Mouse (Mus musculus) hindbrain, embryonic 13.5 days (tissue): ENCODE measurements around the gene E130218I03Rik. TPM values are rescaled to one million over a fixed set of nuclear protein-coding genes. Genes with fewer than 3 reads are reported as not detected.
"Not testable (repeated sequence)": the region's sequence is repeated elsewhere in the genome, so short reads cannot be mapped to it uniquely, and the experiment has no call there.

Experiments
- ATAC-seq: fragments of 200-750 bp; cut with Nextera tagmentation; 2 replicates; pipeline ENCODE4 v1.8.0; 2017; ENCODE audit warnings: moderate TSS enrichment; ENCODE audit not compliant: low FRiP score
- H3K27ac ChIP-seq: fragments of 300-500 bp; sonication (generic); 2 replicates; pipeline ENCODE4 v1.5.1; 2015; ENCODE audit warnings: inconsistent platforms, mild to moderate bottlenecking, moderate library complexity
- H3K27me3 ChIP-seq: fragments of 300-500 bp; sonication (generic); 2 replicates; pipeline ENCODE4 v1.6.1; 2015; ENCODE audit warnings: mild to moderate bottlenecking, inconsistent platforms
- H3K36me3 ChIP-seq: fragments of 300-500 bp; sonication (generic); 2 replicates; pipeline ENCODE4 v1.6.1; 2015; ENCODE audit warnings: mild to moderate bottlenecking, inconsistent platforms
- H3K4me1 ChIP-seq: fragments of 300-500 bp; sonication (generic); replicated peaks from 2 replicates; pipeline ENCODE4 v1.6.1; 2015; ENCODE audit warnings: inconsistent platforms
- H3K4me2 ChIP-seq: fragments of 300-500 bp; sonication (generic); 2 replicates; pipeline ENCODE4 v1.6.1; 2015; ENCODE audit warnings: inconsistent platforms, mild to moderate bottlenecking, moderate library complexity
- H3K4me3 ChIP-seq: fragments of 300-500 bp; sonication (generic); 2 replicates; pipeline ENCODE4 v1.5.1; 2015; ENCODE audit warnings: mild to moderate bottlenecking, inconsistent platforms
- H3K9ac ChIP-seq: fragments of 300-500 bp; sonication (generic); 2 replicates; pipeline ENCODE4 v1.6.1; 2015; ENCODE audit warnings: mild to moderate bottlenecking, inconsistent platforms
- H3K9me3 ChIP-seq: fragments of 300-500 bp; sonication (generic); 2 replicates; pipeline ENCODE4 v1.6.1; 2016; ENCODE audit warnings: inconsistent platforms
- WGBS: fragments of 180-500 bp; shearing (Covaris S2); methylation state at CpG from one replicate; pipeline ENCODE4 v1.1.7; 2015; 5-methylcytosine and 5-hydroxymethylcytosine counted together
- polyA plus RNA-seq: library from polyadenylated mRNA; unstranded; fragments of >200 nt; fragmentation: Nextera tagmentation; extraction: Ambion mirVana; gene quantifications from 2 replicates; pipeline ENCODE4 v1.2.1, GENCODE M21; 2015

E130218I03Rik gene
- polyA plus RNA-seq, 1 experiment from 2014 or later: 0.45 TPM

DNA sequence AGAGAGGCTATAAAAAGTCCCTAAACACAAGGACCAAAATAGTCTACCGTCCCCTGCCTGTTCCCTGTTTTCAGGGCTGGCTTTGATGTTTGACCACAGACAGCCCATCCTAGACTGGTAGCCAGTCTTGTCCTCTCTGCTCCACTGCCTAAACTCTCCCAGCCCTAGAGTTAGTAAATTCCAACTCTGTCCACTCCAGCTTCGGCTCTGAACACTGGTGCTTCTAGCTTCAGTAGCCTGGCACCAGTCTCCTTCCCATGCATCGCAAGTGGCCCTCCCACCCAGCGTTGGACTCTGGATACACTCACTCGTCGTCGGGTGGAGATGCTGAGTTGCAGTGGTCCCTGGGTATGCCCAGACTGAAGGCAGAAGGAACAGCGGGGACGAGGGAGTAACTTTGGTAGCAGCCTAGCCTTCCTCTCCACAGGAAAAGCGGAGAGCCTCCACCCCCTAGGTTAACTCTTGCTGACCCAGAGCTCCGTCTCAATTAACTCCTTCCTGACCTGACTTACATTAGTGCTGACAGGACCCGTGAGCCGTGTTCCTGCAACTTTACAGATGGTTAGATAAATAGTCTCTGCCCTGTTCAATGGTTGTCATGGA is 10.4 kb downstream of the E130218I03Rik start, which contains the start of gene Grrp1:
Gene Grrp1 (minus strand): TSS at position 385 of the 603 bp plus-strand sequence.
- H3K36me3 ChIP-seq: no peaks in the 10 kb centered on the region
- H3K4me1 ChIP-seq: peaks cover 70% of the 10 kb centered on the region
- H3K27me3 ChIP-seq: peaks cover 79% of the 10 kb centered on the region
- no peak for ATAC-seq
- whole genome bisulfite sequencing: 1% methylated on average over 13 of the region's 13 CpGs
- H3K27ac ChIP-seq: no peak within 1 kb of the TSS
- peak within 1 kb of the TSS; percentile 56 for H3K4me3 ChIP-seq
- no peaks in the 10 kb centered on the region for H3K9me3 ChIP-seq
- H3K9ac ChIP-seq: peak within 1 kb of the TSS; percentile 81
- peak within 1 kb of the TSS; percentile 79 for H3K4me2 ChIP-seq

DNA sequence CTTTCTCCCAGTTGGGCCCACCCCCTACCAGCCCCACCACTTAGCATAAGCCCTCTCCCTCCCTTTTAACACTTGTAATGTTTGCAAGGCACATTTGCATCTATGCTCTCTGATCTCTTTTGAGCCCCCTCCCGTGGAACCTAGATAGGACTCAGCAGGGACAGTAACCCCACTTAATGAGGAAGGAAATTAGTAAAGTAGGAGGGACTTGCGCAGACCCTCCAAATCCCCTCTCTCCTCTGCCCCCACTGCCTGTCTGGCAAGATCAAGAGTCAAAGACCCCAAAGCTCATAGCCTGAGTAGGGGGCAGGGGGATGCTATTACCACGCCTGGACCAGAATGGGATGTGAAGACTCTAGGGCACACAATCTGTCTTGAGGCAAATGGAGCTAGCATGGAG is 11.4 kb downstream of the E130218I03Rik start:
- Histone ChIP-seq H3K4me3 (no peak overlapping the region), H3K4me2 (no peak overlapping the region), H3K36me3 (no peaks in the 10 kb centered on the region), H3K27me3 (peaks cover 69% of the 10 kb centered on the region), H3K4me1 (peaks cover 63% of the 10 kb centered on the region), H3K9me3 (no peaks in the 10 kb centered on the region), H3K27ac (no peak overlapping the region), H3K9ac (no peak overlapping the region)
- no peak for ATAC-seq
- WGBS: 20% methylated on average over 3 of the region's 3 CpGs

DNA sequence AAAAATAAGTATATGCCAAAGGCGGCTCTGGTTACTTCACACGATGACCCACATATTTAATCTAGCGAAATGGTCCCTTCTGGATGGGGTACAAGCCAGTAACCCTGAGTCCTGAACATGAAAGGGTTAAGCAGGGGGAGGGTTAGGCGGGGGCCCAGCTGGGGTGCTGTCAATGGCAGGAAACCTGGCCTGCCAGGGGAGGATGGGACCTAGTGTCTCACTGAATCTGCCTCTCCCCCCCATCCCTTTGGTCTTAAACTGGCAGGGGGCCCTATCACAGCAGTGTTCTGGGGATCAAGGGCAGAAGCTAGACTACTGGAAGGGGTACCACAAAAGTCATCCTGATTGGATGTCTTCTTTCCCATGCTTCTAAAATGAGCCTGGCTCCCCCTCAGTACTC is 12.4 kb downstream of the E130218I03Rik start:
- ATAC-seq: no peak
- H3K27me3 ChIP-seq: peaks cover 59% of the 10 kb centered on the region
- H3K36me3 ChIP-seq: no peaks in the 10 kb centered on the region
- no peaks in the 10 kb centered on the region for H3K9me3 ChIP-seq
- no peak overlapping the region for H3K4me2 ChIP-seq
- peaks cover 53% of the 10 kb centered on the region for H3K4me1 ChIP-seq
- H3K4me3 ChIP-seq: no peak overlapping the region
- 17% methylated on average over 4 of the region's 4 CpGs for WGBS
- H3K9ac ChIP-seq: no peak overlapping the region; the same call in 1 of the 2 replicates
- peak overlapping the region; percentile 18; the same call in 1 of the 2 replicates for H3K27ac ChIP-seq

DNA sequence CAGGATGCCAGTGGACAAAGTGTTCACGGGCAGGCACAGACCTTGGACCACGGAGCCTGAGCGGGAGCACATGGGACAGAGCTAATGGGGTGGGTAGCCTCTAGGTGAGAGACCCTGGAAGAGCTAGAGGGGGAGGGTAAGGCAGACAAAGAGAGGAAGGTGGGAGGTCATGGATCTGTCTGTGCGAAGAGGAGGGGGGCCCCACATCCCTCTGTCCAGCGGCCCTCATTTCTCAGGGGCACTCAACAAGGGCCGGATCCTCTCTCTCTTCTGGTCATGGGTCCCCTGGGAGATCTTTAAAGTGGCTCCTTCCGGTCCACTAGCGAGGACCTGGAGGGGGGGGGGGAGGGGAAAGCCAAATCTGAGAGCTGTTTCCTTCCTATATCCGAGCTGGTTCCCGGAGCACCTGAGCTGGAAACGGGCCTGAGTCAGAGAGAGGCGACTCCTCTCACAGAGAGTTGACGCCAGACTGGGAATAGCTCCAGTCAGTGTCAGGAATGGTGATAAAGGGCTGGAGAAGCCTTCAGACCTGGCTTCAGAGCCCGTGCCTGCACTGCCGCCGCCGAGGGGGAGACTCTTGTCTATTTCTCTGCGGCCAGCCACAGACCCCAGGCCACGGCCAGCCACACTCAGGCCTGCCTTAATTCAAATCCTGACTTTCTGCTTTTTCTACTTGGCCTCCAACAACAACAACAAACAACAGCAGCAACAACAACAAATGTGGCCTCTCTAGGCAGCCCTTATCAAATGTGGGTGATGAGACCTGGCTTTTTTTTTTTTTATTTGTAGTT is 13.1 kb downstream of the E130218I03Rik start:
- Histone ChIP-seq H3K9ac (peak overlapping the region; percentile 46; the same call in 1 of the 2 replicates), H3K4me1 (peaks cover 46% of the 10 kb centered on the region), H3K9me3 (no peaks in the 10 kb centered on the region), H3K4me3 (no peak overlapping the region), H3K27ac (0 out of 2 replicates have a peak overlapping the region, but pooled peaks have one; percentile 18), H3K27me3 (peaks cover 51% of the 10 kb centered on the region), H3K36me3 (no peaks in the 10 kb centered on the region), H3K4me2 (no peak overlapping the region)
- ATAC-seq: no peak
- WGBS: 5% methylated on average over 19 of the region's 19 CpGs

DNA sequence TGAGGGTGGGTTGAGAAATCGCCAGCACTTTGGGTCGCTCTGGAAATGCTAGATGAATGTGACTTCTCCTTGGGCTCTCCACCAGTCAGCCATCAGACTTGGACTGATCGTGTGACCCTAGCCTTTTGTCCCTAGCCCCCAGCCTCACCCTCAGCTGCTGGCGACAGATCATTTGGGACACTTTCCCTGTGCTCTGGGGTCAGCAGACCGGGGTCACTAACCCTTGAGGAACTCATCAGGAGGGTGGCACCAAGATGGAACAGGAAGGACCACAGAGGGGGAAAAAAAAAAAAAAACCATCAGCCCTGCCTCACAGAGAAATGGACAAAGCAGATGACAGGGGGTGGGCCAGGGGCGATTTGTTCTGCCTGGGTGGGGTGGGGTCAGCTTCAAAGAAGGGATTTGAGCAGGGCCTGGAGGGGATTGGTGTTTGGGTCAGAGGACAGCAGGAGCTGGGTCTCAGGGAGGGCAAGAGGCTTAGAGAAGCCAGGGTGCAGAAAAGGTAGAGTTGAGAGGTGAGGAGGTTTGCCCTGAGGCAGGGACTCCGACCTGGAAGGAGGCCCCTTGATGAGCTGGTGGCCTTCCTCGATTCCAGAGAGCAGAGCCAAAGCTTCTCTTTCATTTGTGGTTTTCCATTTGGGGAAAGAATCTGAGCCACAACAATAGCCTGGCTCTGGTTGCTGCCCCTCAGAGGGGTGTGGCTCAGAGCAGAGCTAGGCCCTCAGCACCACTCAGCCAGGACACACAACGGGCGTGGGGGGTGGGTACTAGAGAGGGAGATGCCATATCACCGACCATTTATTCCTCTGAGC is 13.9 kb downstream of the E130218I03Rik start:
- Histone ChIP-seq H3K9me3 (no peaks in the 10 kb centered on the region), H3K9ac (no peak overlapping the region), H3K4me2 (no peak overlapping the region), H3K27me3 (peaks cover 43% of the 10 kb centered on the region), H3K27ac (no peak overlapping the region), H3K36me3 (no peaks in the 10 kb centered on the region), H3K4me3 (no peak overlapping the region), H3K4me1 (peaks cover 38% of the 10 kb centered on the region)
- ATAC-seq: no peak
- WGBS: 10% methylated on average over 11 of the region's 11 CpGs

DNA sequence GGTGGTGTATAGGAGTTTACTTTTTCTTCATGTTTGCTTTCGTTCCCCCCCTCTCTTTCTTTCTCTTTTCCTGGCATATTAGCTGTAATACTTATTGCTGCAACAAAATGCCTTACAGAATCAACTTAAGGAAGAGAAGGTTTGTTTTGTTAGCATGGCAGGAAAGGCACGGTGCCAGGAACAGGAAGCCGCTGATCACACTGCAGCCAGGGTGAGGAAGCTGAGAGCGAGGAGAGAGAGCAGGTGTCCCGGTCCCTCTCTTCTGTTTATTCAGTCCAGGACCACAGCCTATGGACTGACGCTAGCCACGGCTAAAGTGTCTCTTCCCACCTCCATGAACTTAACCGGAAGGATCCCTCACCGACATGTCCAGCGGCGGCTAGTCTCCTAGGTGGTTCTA is 14.9 kb downstream of the E130218I03Rik start:
- peaks cover 34% of the 10 kb centered on the region for H3K27me3 ChIP-seq
- H3K4me3 ChIP-seq: no peak overlapping the region
- no peak overlapping the region for H3K27ac ChIP-seq
- H3K36me3 ChIP-seq: no peaks in the 10 kb centered on the region
- H3K9ac ChIP-seq: no peak overlapping the region
- H3K4me2 ChIP-seq: no peak overlapping the region
- H3K4me1 ChIP-seq: peaks cover 28% of the 10 kb centered on the region
- no peak for ATAC-seq
- H3K9me3 ChIP-seq: no peaks in the 10 kb centered on the region
- WGBS: 63% methylated on average over 11 of the region's 11 CpGs

DNA sequence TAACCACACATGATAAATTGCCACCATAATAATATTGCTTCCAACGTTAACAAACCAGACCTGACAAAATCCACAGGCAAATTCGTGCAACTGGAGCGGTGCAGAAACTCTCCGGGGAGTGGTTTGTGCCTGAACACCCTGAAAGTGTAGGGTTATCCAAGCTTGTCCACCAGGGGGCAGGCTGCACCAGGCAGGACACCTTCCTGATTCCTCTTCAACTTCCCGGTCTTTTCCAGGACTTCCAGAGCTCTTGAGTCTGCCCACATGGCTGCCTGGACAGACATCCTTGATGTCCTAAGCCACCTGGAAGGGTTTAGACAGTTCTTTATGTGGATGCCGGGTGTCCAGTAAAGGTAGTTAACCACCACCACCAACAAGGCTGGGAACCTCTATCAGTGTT is 19.7 kb downstream of the E130218I03Rik start:
- WGBS: 29% methylated on average over 6 of the region's 6 CpGs

DNA sequence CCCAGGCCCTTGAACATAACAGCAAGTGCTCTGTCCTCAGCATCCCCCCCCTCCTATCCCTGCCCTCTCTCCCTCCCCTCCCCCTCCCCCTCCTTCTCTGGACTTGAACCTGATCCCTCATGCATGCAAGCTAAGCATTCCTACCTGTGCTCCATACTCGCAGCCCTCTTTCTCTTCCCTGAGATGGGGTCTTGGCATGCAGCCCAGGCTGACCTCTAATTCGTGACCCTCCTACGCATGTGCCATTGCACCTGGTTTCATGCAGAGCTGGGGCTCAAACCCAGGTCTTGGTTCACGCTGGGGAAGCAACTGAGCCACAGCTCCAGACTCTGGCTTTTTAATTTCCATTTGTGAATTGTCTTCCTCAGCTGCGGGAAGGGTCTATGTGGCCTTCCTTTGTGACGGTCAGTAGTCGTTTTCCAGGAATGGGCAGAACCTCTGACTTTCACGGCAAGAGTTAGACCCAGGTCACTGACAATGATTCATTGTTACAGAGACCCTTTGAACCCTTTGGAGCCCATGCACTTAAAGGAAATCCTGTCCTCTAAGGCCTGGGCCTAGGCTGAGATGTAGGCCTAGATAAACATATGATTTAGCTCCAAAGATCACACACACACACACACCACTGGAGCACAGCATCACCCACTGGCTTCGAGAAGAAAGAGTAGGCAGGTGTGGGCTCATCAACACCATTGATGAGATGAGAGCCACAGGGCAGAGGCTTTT is 22.6 kb downstream of the E130218I03Rik start:
- no peaks in the 10 kb centered on the region for H3K9me3 ChIP-seq
- H3K9ac ChIP-seq: no peak overlapping the region
- H3K36me3 ChIP-seq: no peaks in the 10 kb centered on the region
- H3K4me3 ChIP-seq: no peak overlapping the region
- no peaks in the 10 kb centered on the region for H3K27me3 ChIP-seq
- no peaks in the 10 kb centered on the region for H3K4me1 ChIP-seq
- ATAC-seq: no peak
- H3K27ac ChIP-seq: no peak overlapping the region
- WGBS: 68% methylated on average over 9 of the region's 9 CpGs
- H3K4me2 ChIP-seq: no peak overlapping the region

More for the DNA sequence above, 19.7 kb downstream of the E130218I03Rik start:
- Histone ChIP-seq H3K9ac (no peak overlapping the region), H3K27me3 (no peaks in the 10 kb centered on the region), H3K4me2 (no peak overlapping the region), H3K4me3 (no peak overlapping the region), H3K27ac (no peak overlapping the region), H3K9me3 (no peaks in the 10 kb centered on the region), H3K4me1 (no peaks in the 10 kb centered on the region), H3K36me3 (no peaks in the 10 kb centered on the region)
- ATAC-seq: no peak

DNA sequence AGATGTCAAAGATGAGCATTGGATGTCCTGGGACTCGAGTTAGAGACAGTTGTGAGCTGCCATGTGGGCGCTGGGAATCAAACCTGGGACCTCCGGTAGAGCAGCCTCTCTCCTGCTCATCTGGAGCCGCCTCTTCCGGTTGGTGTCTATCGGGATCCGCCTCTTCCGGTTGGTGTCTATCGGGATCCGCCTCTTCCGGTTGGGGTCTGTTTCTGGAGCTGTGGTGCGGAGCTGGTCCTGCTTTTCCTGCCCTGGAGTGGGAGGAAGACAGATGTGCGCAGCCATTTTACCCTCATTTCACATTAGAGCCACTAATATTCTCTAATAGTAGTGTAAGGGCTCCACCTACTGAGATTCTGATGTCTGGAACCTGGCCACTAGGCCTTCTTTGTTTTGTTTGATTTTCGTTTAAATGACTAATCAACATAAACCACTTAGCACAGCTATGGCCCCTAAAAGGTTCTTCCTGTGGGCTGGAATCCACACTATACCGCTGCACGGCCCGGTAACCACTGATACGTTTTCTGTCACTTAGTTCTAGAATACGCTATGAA is 24.7 kb downstream of the E130218I03Rik start:
- Histone ChIP-seq H3K4me1 (no peaks in the 10 kb centered on the region), H3K4me3 (no peak overlapping the region), H3K9ac (no peak overlapping the region), H3K4me2 (no peak overlapping the region), H3K9me3 (no peaks in the 10 kb centered on the region), H3K36me3 (no peaks in the 10 kb centered on the region), H3K27ac (no peak overlapping the region), H3K27me3 (no peaks in the 10 kb centered on the region)
- WGBS: 89% methylated on average over 19 of the region's 19 CpGs
- no peak for ATAC-seq

DNA sequence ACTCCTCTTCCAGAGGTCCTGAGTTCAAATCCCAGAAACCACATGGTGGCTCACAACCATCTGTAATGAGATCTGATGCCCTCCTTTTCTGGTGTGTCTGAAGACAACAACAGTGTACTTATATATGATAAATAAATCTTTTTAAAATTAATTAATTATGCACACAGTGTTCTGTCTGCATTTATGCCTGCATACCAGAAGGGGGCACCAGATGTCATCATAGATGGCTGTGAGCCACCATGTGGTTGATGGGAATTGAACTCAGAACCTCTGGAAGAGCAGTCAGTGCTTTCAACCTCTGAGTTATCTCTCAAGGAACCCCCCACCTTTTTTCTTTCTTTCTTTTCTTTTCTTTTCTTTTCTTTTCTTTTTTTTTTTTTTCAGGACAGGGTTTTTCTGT is 26.2 kb downstream of the E130218I03Rik start:
- not testable (repeated sequence) for H3K36me3 ChIP-seq, H3K4me3 ChIP-seq, H3K9ac ChIP-seq, H3K9me3 ChIP-seq, H3K4me2 ChIP-seq, H3K27me3 ChIP-seq, H3K27ac ChIP-seq, ATAC-seq, H3K4me1 ChIP-seq

DNA sequence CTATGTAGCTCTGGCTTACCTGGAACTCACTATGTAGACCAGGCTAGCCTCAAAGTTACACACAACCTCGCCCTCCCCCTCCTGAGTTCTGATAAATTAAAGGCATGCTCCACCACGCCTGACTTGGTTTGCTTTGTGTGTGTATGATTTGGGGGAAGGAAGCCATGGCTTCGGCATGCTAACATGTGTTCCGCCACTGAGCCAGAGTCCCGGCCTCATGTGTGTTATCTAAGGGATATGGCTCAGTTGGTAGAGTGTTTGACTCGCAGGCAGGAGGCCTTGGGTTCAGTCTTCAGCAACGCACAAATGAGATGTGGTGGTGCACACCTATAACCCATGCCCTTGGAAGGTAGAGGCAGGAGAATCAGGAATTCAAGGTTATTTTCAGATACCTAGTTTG is 28.5 kb downstream of the E130218I03Rik start:
- Histone ChIP-seq H3K27me3 (no peaks in the 10 kb centered on the region), H3K27ac (no peak overlapping the region), H3K4me2 (no peak overlapping the region), H3K4me1 (no peaks in the 10 kb centered on the region), H3K9me3 (no peaks in the 10 kb centered on the region), H3K9ac (no peak overlapping the region), H3K36me3 (peaks cover 17% of the 10 kb centered on the region), H3K4me3 (no peak overlapping the region)
- WGBS: 85% methylated on average over 7 of the region's 7 CpGs
- ATAC-seq: no peak
